Mouse (Mus musculus): ENCODE measurements around the gene Hoxb8. TPM values are rescaled to one million over a fixed set of nuclear protein-coding genes. Genes with fewer than 3 reads are reported as not detected.

Gene Hoxb8
- polyA plus RNA-seq (2014; fragmentation: Illumina TruSeq; extraction: RNeasy Lipid Tissue Mini Kit (QIAGEN cat#74804)): 0.77 TPM

GRCm38 (mm10) chr11:96281855-96282570 lies at the start of gene Hoxb8:
Hoxb8 (plus strand) TSS chr11:96281905.

DNA sequence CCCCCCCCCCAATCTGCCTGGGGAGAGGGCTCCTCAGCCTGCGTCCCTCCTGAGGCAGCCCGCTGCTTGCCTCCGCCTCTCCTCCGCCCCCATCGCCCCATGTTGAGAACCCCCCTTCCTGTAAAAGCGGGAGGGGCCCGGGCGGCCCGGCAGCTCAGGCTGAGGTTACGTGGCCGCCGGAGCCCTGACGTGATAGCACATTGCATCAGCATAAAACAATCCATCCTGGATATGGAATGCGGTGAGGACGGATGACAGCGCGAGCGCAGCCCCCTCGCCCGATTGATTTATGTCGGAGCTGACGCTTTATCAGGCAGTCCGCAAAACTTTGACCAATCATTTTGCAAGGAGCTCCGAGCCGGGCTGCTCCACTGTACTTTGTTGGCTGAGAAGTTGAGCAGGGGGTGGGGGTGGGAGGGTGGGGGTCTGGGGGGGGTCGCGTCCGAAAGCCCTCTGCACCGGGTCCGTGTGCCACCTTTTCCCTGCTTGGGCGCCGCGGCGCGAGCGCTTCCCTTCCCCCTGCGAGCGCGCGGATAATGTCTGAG lies 10.6 kb upstream of the Hoxb8 start, which contains the start of gene Hoxb9:
Hoxb9 (plus strand) TSS at position 462 of the 545 bp plus-strand sequence.

GRCm38 (mm10) chr11:96285771-96286738 lies 4.3 kb downstream of the Hoxb8 start, which contains the start of gene Hoxb7:
Hoxb7 (plus strand) TSS chr11:96286623.

GRCm38 (mm10) chr11:96291681-96292564 lies 10.2 kb downstream of the Hoxb8 start, which contains the start of gene Hoxb6:
Hoxb6 (plus strand) TSS chr11:96292476.

GRCm38 (mm10) chr11:96303151-96304099 lies 21.7 kb downstream of the Hoxb8 start, which contains the start of gene Hoxb5:
Hoxb5 (plus strand) TSS chr11:96303336.

GRCm38 (mm10) chr11:96317608-96318367 lies 36.1 kb downstream of the Hoxb8 start, which contains the start of gene Hoxb4:
Hoxb4 (plus strand) TSS chr11:96318267.

DNA sequence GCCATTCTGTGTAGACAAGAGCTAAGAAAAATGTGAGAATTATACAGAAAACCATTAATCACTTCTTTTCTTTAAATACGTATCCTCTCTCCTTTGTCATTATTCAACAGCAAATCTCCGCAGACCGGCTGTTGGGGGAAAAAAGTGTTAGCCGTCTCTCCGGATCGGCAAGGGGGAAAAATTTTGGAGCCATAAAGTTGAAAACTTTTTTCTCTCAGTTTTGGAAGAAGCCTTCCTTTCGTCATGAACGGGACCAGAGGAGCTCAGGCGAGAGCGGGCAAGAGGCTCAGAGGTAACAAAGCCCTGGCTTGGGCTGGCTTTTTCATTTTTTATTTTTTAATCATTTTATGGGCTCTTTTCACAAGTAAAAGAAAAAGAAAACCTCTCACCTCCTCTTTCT lies 41.4 kb downstream of the Hoxb8 start, which contains the start of gene Hoxb3:
Hoxb3 (plus strand) TSS at position 173 of the 400 bp plus-strand sequence.

Other genes starting within 250 kb of the Hoxb8 start
- gene Snf8, start 247.0 kb upstream of the Hoxb8 start, polyA plus RNA-seq (2014; fragmentation: Illumina TruSeq; extraction: RNeasy Lipid Tissue Mini Kit (QIAGEN cat#74804)): 9.0 TPM
- gene Ube2z, start 216.5 kb upstream of the Hoxb8 start, polyA plus RNA-seq (2014; fragmentation: Illumina TruSeq; extraction: RNeasy Lipid Tissue Mini Kit (QIAGEN cat#74804)): 26.7 TPM
- gene Atp5g1, start 206.2 kb upstream of the Hoxb8 start, polyA plus RNA-seq (2014; fragmentation: Illumina TruSeq; extraction: RNeasy Lipid Tissue Mini Kit (QIAGEN cat#74804)): 4.8 TPM
- 0.57 TPM for gene Calcoco2, start 169.9 kb upstream of the Hoxb8 start, polyA plus RNA-seq (2014; fragmentation: Illumina TruSeq; extraction: RNeasy Lipid Tissue Mini Kit (QIAGEN cat#74804))
- gene Ttll6, start 148.1 kb upstream of the Hoxb8 start, polyA plus RNA-seq (2014; fragmentation: Illumina TruSeq; extraction: RNeasy Lipid Tissue Mini Kit (QIAGEN cat#74804)): not detected
- not detected for gene Hoxb13, start 87.6 kb upstream of the Hoxb8 start, polyA plus RNA-seq (2014; fragmentation: Illumina TruSeq; extraction: RNeasy Lipid Tissue Mini Kit (QIAGEN cat#74804))
- 5.0 TPM for gene Hoxb9, start 10.4 kb upstream of the Hoxb8 start, polyA plus RNA-seq (2014; fragmentation: Illumina TruSeq; extraction: RNeasy Lipid Tissue Mini Kit (QIAGEN cat#74804))
- 13.3 TPM for gene Hoxb7, start 4.7 kb downstream of the Hoxb8 start, polyA plus RNA-seq (2014; fragmentation: Illumina TruSeq; extraction: RNeasy Lipid Tissue Mini Kit (QIAGEN cat#74804))
- gene Hoxb6, start 10.6 kb downstream of the Hoxb8 start, polyA plus RNA-seq (2014; fragmentation: Illumina TruSeq; extraction: RNeasy Lipid Tissue Mini Kit (QIAGEN cat#74804)): 1.7 TPM
- 1.2 TPM for gene Hoxb5, start 21.4 kb downstream of the Hoxb8 start, polyA plus RNA-seq (2014; fragmentation: Illumina TruSeq; extraction: RNeasy Lipid Tissue Mini Kit (QIAGEN cat#74804))
- gene Hoxb4, start 36.4 kb downstream of the Hoxb8 start, polyA plus RNA-seq (2014; fragmentation: Illumina TruSeq; extraction: RNeasy Lipid Tissue Mini Kit (QIAGEN cat#74804)): 3.1 TPM
- gene Hoxb3, start 41.4 kb downstream of the Hoxb8 start, polyA plus RNA-seq (2014; fragmentation: Illumina TruSeq; extraction: RNeasy Lipid Tissue Mini Kit (QIAGEN cat#74804)): 5.7 TPM
- gene Hoxb2, start 68.6 kb downstream of the Hoxb8 start, polyA plus RNA-seq (2014; fragmentation: Illumina TruSeq; extraction: RNeasy Lipid Tissue Mini Kit (QIAGEN cat#74804)): 4.2 TPM
- gene Hoxb1, start 83.8 kb downstream of the Hoxb8 start, polyA plus RNA-seq (2014; fragmentation: Illumina TruSeq; extraction: RNeasy Lipid Tissue Mini Kit (QIAGEN cat#74804)): not detected
- gene Skap1, start 182.7 kb downstream of the Hoxb8 start, polyA plus RNA-seq (2014; fragmentation: Illumina TruSeq; extraction: RNeasy Lipid Tissue Mini Kit (QIAGEN cat#74804)): 5.3 TPM

All from ovary, adult 10 weeks (tissue).